In the genomic region with DNA sequence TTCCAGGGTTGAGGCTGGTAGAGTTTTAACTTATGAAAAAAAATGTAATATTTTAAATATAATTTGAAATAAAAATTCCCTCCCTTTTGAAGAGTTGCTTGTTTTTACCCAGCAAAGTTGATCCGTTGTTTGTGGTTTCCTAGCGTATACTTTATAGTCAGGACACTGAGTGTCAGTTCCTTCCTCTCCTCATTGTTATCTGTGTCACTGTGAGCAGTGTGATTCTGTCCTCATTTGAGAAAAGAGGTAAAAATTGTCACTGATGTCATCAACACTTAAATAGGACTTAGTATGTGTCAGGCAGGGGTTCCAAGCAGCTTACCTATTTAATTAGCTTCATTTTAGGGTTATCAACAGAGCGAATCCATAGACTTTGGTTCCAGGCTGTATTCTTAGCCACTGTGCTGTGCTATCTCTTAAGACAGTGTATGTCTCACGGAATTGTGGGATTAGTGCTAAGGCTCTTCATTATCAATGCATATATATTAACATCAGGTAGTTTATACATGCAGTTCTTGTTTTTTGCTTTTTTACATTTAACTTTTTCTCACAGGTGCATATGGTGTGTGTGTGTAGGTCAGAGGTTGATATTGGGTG, we compare ENCODE assay signal across 22 mouse cellular contexts. TPM values are rescaled to one million over a fixed set of nuclear protein-coding genes. Genes with fewer than 3 reads are reported as not detected.
DNase-seq lines count a peak whose midpoint lies in the region; ATAC-seq lines count a peak whose summit lies in the region.
"Had no signal": no experiment of that assay in that cellular context is flagged by ENCODE, and none has a peak within 500 bp of the region (broad histone marks: within the 10 kb centered on the region; RNA-seq: fewer than 3 reads in every experiment).

No protein-coding gene starts in this region.

- H3K27me3 ChIP-seq in intestine, embryonic 16.5 days (replicated peaks; ENCODE audit: control insufficient read depth, insufficient read depth, low read length): no peaks in the 10 kb centered on the region
- no peaks in the 10 kb centered on the region for H3K27me3 ChIP-seq in intestine, embryonic 15.5 days (replicated peaks)
- no peaks in the 10 kb centered on the region for H3K27me3 ChIP-seq in liver, embryonic 16.5 days (ENCODE audit: control insufficient read depth, insufficient read depth, low read depth, low read length)
- H3K27me3 ChIP-seq: forebrain, embryonic 13.5 days; heart, embryonic 12.5 days; hindbrain, embryonic 13.5 days; midbrain, embryonic 12.5 days had no signal

- 0 out of 2 replicates have a peak overlapping the region, but pooled peaks have one; percentile 17 for H3K4me2 ChIP-seq in intestine, embryonic 16.5 days (ENCODE audit: low read depth, low read length)
- H3K4me2 ChIP-seq in intestine, embryonic 15.5 days (replicated peaks): no peak overlapping the region
- H3K4me2 ChIP-seq in liver, embryonic 16.5 days (ENCODE audit: low read depth, low read length): peak overlapping the region; percentile 30; the same call in 1 of the 2 replicates
- H3K4me2 ChIP-seq: forebrain, embryonic 13.5 days; heart, embryonic 12.5 days; hindbrain, embryonic 13.5 days; midbrain, embryonic 12.5 days had no signal

- H3K9ac ChIP-seq in intestine, embryonic 16.5 days (ENCODE audit: low read depth, low read length): peak overlapping the region; percentile 40; the same call in 1 of the 2 replicates
- H3K9ac ChIP-seq in intestine, embryonic 15.5 days: no peak overlapping the region
- H3K9ac ChIP-seq in liver, embryonic 16.5 days (ENCODE audit: low read depth, low read length): no peak overlapping the region
- H3K9ac ChIP-seq: forebrain, embryonic 13.5 days; heart, embryonic 12.5 days; hindbrain, embryonic 13.5 days; midbrain, embryonic 12.5 days had no signal

- peaks cover 17% of the 10 kb centered on the region for H3K4me1 ChIP-seq in intestine, embryonic 16.5 days (ENCODE audit: control insufficient read depth, insufficient read depth, low read length)
- peaks cover 9% of the 10 kb centered on the region for H3K4me1 ChIP-seq in intestine, embryonic 15.5 days (replicated peaks)
- H3K4me1 ChIP-seq in brown adipose tissue, adult 24 weeks (ENCODE audit: control insufficient read depth, insufficient read depth, insufficient read length, low read length): peaks cover 7% of the 10 kb centered on the region; the same call in 1 of the 2 replicates
- H3K4me1 ChIP-seq in liver, embryonic 16.5 days (ENCODE audit: control insufficient read depth, low read depth, low read length): peaks cover 26% of the 10 kb centered on the region

- H3K4me3 ChIP-seq in intestine, embryonic 16.5 days (ENCODE audit: low read length): no peak overlapping the region
- H3K4me3 ChIP-seq in intestine, embryonic 15.5 days (replicated peaks): no peak overlapping the region
- no peak overlapping the region for H3K4me3 ChIP-seq in brown adipose tissue, adult 24 weeks (ENCODE audit: insufficient read depth, low read depth, low read length)
- H3K4me3 ChIP-seq in liver, embryonic 16.5 days (ENCODE audit: low read depth, low read length): no peak overlapping the region
- H3K4me3 ChIP-seq: forebrain, embryonic 13.5 days; heart, embryonic 12.5 days; hindbrain, embryonic 13.5 days; midbrain, embryonic 12.5 days had no signal

- DNase-seq in 416B (ENCODE audit: low read depth): peak; percentile 81
- DNase-seq in cerebellum, postnatal 10 days: no peak
- no peak for DNase-seq in testis, postnatal 10 days (ENCODE audit: low spot score)
- no peak for DNase-seq in embryo, embryonic 10 days (ENCODE audit: low spot score)
- DNase-seq: adrenal gland, adult 8-10 months; cerebellum, adult 18-20 months; cerebellum, postnatal 25 days; kidney, postnatal 36 days; layer of hippocampus, adult 9-11 months; left cerebral cortex, postnatal 4 days; lung, adult 18-20 months had no signal

- H3K9me3 ChIP-seq in intestine, embryonic 16.5 days (ENCODE audit: control insufficient read depth, low read length): no peaks in the 10 kb centered on the region
- no peaks in the 10 kb centered on the region for H3K9me3 ChIP-seq in intestine, embryonic 15.5 days
- no peaks in the 10 kb centered on the region for H3K9me3 ChIP-seq in liver, embryonic 16.5 days (replicated peaks; ENCODE audit: control insufficient read depth, low read length)
- H3K9me3 ChIP-seq: forebrain, embryonic 13.5 days; heart, embryonic 12.5 days; hindbrain, embryonic 13.5 days; midbrain, embryonic 12.5 days had no signal

- no peak for ATAC-seq in intestine, embryonic 16.5 days
- no peak for ATAC-seq in intestine, embryonic 15.5 days
- ATAC-seq in liver, embryonic 16.5 days (ENCODE audit: low read depth): no peak
- ATAC-seq: activated CD4-positive, CD25-positive, alpha-beta regulatory T cell, adult 4 months; forebrain, embryonic 13.5 days had no signal

- H3K27ac ChIP-seq in intestine, embryonic 16.5 days (ENCODE audit: low read length): no peak overlapping the region
- H3K27ac ChIP-seq in intestine, embryonic 15.5 days: no peak overlapping the region
- 0 out of 2 replicates have a peak overlapping the region, but pooled peaks have one; percentile 79 for H3K27ac ChIP-seq in brown adipose tissue, adult 24 weeks (replicated peaks; ENCODE audit: low read depth, low read length)
- no peak overlapping the region for H3K27ac ChIP-seq in liver, embryonic 16.5 days (ENCODE audit: low read length)
- H3K27ac ChIP-seq: forebrain, embryonic 13.5 days; hindbrain, embryonic 13.5 days; midbrain, embryonic 12.5 days had no signal

- WGBS in intestine, embryonic 16.5 days: 69% methylated on average over 4 of the region's 4 CpGs
- 71% methylated on average over 4 of the region's 4 CpGs for WGBS in intestine, embryonic 15.5 days
- WGBS in liver, embryonic 16.5 days (ENCODE audit: insufficient replicate concordance): 29% methylated on average over 4 of the region's 4 CpGs

- no peaks in the 10 kb centered on the region for H3K36me3 ChIP-seq in intestine, embryonic 16.5 days (ENCODE audit: control insufficient read depth, insufficient read depth, low read length)
- H3K36me3 ChIP-seq in intestine, embryonic 15.5 days: no peaks in the 10 kb centered on the region
- H3K36me3 ChIP-seq in liver, embryonic 16.5 days (ENCODE audit: control insufficient read depth, insufficient read depth): no peaks in the 10 kb centered on the region
- H3K36me3 ChIP-seq: heart, embryonic 12.5 days; hindbrain, embryonic 13.5 days; midbrain, embryonic 12.5 days had no signal

RNA-seq across cellular contexts. Expression of gene Spice1, which starts 3.0 kb away (rescaled TPM):
- 16.0 and 17.5 TPM in 2 replicates for polyA plus RNA-seq in intestine, embryonic 16.5 days (2015; fragmentation: Nextera tagmentation; extraction: Ambion mirVana)
- 19.5 and 22.2 TPM in 2 replicates for polyA plus RNA-seq in intestine, embryonic 15.5 days (2015; fragmentation: Nextera tagmentation; extraction: Ambion mirVana)
- polyA plus RNA-seq in brown adipose tissue, adult 24 weeks (2012; ENCODE audit: insufficient read depth, insufficient read length, missing spikeins): 5.4 and 7.0 TPM in 2 replicates
- polyA plus RNA-seq in liver, embryonic 16.5 days (2015; fragmentation: Nextera tagmentation; extraction: Ambion mirVana): 7.5 and 7.7 TPM in 2 replicates

RNA-seq across cellular contexts. Expression of gene Sidt1, which starts 16.9 kb away (rescaled TPM):
- 1.2 and 1.3 TPM in 2 replicates for polyA plus RNA-seq in intestine, embryonic 16.5 days (2015; fragmentation: Nextera tagmentation; extraction: Ambion mirVana)
- polyA plus RNA-seq in intestine, embryonic 15.5 days (2015; fragmentation: Nextera tagmentation; extraction: Ambion mirVana): 1.1 and 1.5 TPM in 2 replicates
- polyA plus RNA-seq in brown adipose tissue, adult 24 weeks (2012; ENCODE audit: insufficient read depth, insufficient read length, missing spikeins): not detected in 2 replicates
- polyA plus RNA-seq in liver, embryonic 16.5 days (2015; fragmentation: Nextera tagmentation; extraction: Ambion mirVana): 0.02 and 0.05 TPM in 2 replicates
- polyA plus RNA-seq: C2C12; heart, embryonic 12.5 days had no signal

RNA-seq across cellular contexts. Expression of gene Cfap44, which starts 44.7 kb away (rescaled TPM):
- 0.10 TPM in 1 of 2 replicates, not detected in the other for polyA plus RNA-seq in intestine, embryonic 16.5 days (2015; fragmentation: Nextera tagmentation; extraction: Ambion mirVana)
- 0.14 and 0.38 TPM in 2 replicates for polyA plus RNA-seq in intestine, embryonic 15.5 days (2015; fragmentation: Nextera tagmentation; extraction: Ambion mirVana)
- polyA plus RNA-seq in brown adipose tissue, adult 24 weeks (2012; ENCODE audit: insufficient read depth, insufficient read length, missing spikeins): not detected in 2 replicates
- polyA plus RNA-seq in liver, embryonic 16.5 days (2015; fragmentation: Nextera tagmentation; extraction: Ambion mirVana): 0.95 and 1.1 TPM in 2 replicates
- polyA plus RNA-seq: activated CD4-positive, CD25-positive, alpha-beta regulatory T cell, adult 4 months; C2C12; small intestine, adult 2 months had no signal
